Mouse (Mus musculus) ES-Bruce4 (cell line): ENCODE measurements around the gene Fam155a.

ENCODE experiments used
- CTCF ChIP-seq: IDR thresholded peaks from one replicate; pipeline ENCODE4 v1.8.1; 2011; ENCODE audit warnings: low read depth, low read length
- EP300 ChIP-seq: IDR thresholded peaks from 2 replicates; pipeline ENCODE4 v1.6.1; 2011; ENCODE audit warnings: low read depth, low read length; ENCODE audit not compliant: insufficient read depth
- POLR2A ChIP-seq: IDR thresholded peaks from one replicate; pipeline ENCODE4 v1.8.1; 2011; ENCODE audit warnings: low read length; ENCODE audit not compliant: insufficient read depth

GRCm38 (mm10) chr8:9191682-9192081 is 579.3 kb downstream of the Fam155a start:
- TF ChIP-seq CTCF (no peak), EP300 (no peak), POLR2A (no peak)
